20 mouse cellular contexts compared by ENCODE assay signal in genomic region chr1:87324649-87325048, GRCm38 (mm10). TPM values are rescaled to one million over a fixed set of nuclear protein-coding genes. Genes with fewer than 3 reads are reported as not detected.
DNase-seq lines count a peak whose midpoint lies in the region; ATAC-seq and TF ChIP-seq lines count a peak whose summit lies in the region.
"Had no signal": no experiment of that assay in that cellular context is flagged by ENCODE, and none has a peak within 500 bp of the region (broad histone marks: within the 10 kb centered on the region; RNA-seq: fewer than 3 reads in every experiment).

No protein-coding gene starts in this region.

- H3K4me3 ChIP-seq in CH12.LX (replicated peaks in 1 of 3; ENCODE audit: low read depth in 2 of 3, low read length in 2 of 3, poor library complexity in 1 of 3) = peak overlapping the region; percentile 20 to 38 (median 34)
- no peak overlapping the region for H3K4me3 ChIP-seq in forebrain, embryonic 15.5 days
- H3K4me3 ChIP-seq: embryonic facial prominence, embryonic 10.5 days; embryonic facial prominence, embryonic 12.5 days; forebrain, embryonic 13.5 days had no signal

- ATAC-seq in forebrain, embryonic 15.5 days (replicated peaks) = no peak
- ATAC-seq: CD4-positive, CD25-positive, alpha-beta regulatory T cell, adult 4 months; forebrain, embryonic 13.5 days; forebrain, embryonic 16.5 days had no signal

- in situ Hi-C loops in CH12.LX (cut with MboI; ENCODE audit: low pct_ligation_motif_present, low pct_unique_long_range_greater_than_20kb, low sequenced_read_pairs) = no loop called here

- H3K36me3 ChIP-seq in CH12.LX (replicated peaks in 1 of 2; ENCODE audit: control insufficient read depth in 1 of 2, insufficient read depth in 1 of 2, low read length in 1 of 2) = peaks cover 0 to under 1% of the 10 kb centered on the region in 2 experiments
- H3K36me3 ChIP-seq in forebrain, embryonic 15.5 days = no peaks in the 10 kb centered on the region
- H3K36me3 ChIP-seq: embryonic facial prominence, embryonic 12.5 days had no signal

- H3K9ac ChIP-seq in CH12.LX (ENCODE audit: insufficient read depth, low read depth) = peak overlapping the region; percentile 81; the same call in 1 of the 2 replicates
- H3K9ac ChIP-seq in forebrain, embryonic 15.5 days (replicated peaks) = no peak overlapping the region
- H3K9ac ChIP-seq: embryonic facial prominence, embryonic 12.5 days; forebrain, embryonic 13.5 days had no signal

- TF ChIP-seq CTCF in CH12.LX (conservative IDR thresholded peaks at IDR 0.05 in 1 of 2, IDR thresholded peaks at IDR 0.05 in 1 of 2; ENCODE audit: low read depth in 2 of 2, low read length in 2 of 2) = no peak

- DNase-seq in A20 (ENCODE audit: low read depth, low spot score) (peak; percentile 18), CH12.LX (ENCODE audit: extremely low read depth) (peak; percentile 91)
- peak; percentile 74 for DNase-seq in Muller cell, postnatal 12 days (ENCODE audit: inconsistent ontology term)
- no peak for DNase-seq in thymus, postnatal 0 days (ENCODE audit: low spot score)
- DNase-seq: adrenal gland, adult 2 months; adrenal gland, postnatal 10 days; adrenal gland, postnatal 25 days; B cell, adult 2 months; cerebellum, adult 11 months; cerebellum, adult 18-20 months; cerebellum, adult 8-10 months; cerebellum, adult 9-11 months; cerebellum, postnatal 14 days; cerebellum, postnatal 36 days had no signal

- dilution Hi-C loops in CH12.LX (cut with MboI; ENCODE audit: extremely low pct_ligation_motif_present, extremely low pct_unique_long_range_greater_than_20kb, low sequenced_read_pairs) = no loop called here

- H3K27me3 ChIP-seq in CH12.LX (replicated peaks) = no peaks in the 10 kb centered on the region
- no peaks in the 10 kb centered on the region for H3K27me3 ChIP-seq in forebrain, embryonic 15.5 days
- H3K27me3 ChIP-seq: embryonic facial prominence, embryonic 12.5 days; forebrain, embryonic 13.5 days had no signal

- peaks cover 4% of the 10 kb centered on the region for H3K9me3 ChIP-seq in CH12.LX (replicated peaks; ENCODE audit: low read length)
- H3K9me3 ChIP-seq in forebrain, embryonic 15.5 days = peaks cover 18% of the 10 kb centered on the region; the same call in 1 of the 2 replicates

- H3K79me2 ChIP-seq in CH12.LX (replicated peaks; ENCODE audit: control insufficient read depth, extremely low read depth, insufficient read depth, poor library complexity, severe bottlenecking) = peaks cover 21% of the 10 kb centered on the region

- H3K4me1 ChIP-seq in CH12.LX (ENCODE audit: control insufficient read depth in 1 of 2, insufficient read depth in 2 of 2) = peaks cover 9 to 49% of the 10 kb centered on the region in 2 experiments
- peaks cover 19% of the 10 kb centered on the region for H3K4me1 ChIP-seq in forebrain, embryonic 15.5 days

- TF ChIP-seq EP300 in CH12.LX (IDR thresholded peaks at IDR 0.05; ENCODE audit: low read length) = peak; percentile 91

- H3K27ac ChIP-seq in CH12.LX (ENCODE audit: insufficient read depth, low read depth) = peak overlapping the region; percentile 95
- H3K27ac ChIP-seq in forebrain, embryonic 15.5 days (replicated peaks) = no peak overlapping the region
- H3K27ac ChIP-seq: embryonic facial prominence, embryonic 10.5 days; embryonic facial prominence, embryonic 12.5 days; forebrain, embryonic 13.5 days had no signal

- TF ChIP-seq RAD21 in CH12.LX (IDR thresholded peaks at IDR 0.05; ENCODE audit: low read depth, low read length) = peak; percentile 3

- peak; percentile 49 for TF ChIP-seq POLR2A in CH12.LX (IDR thresholded peaks at IDR 0.05; ENCODE audit: low read depth, low read length)

- H3K4me2 ChIP-seq in CH12.LX (ENCODE audit: insufficient read depth, low read depth, poor library complexity, severe bottlenecking) = peak overlapping the region; percentile 48
- no peak overlapping the region for H3K4me2 ChIP-seq in forebrain, embryonic 15.5 days (replicated peaks)
- H3K4me2 ChIP-seq: embryonic facial prominence, embryonic 12.5 days; forebrain, embryonic 13.5 days had no signal

TF ChIP-seq in CH12.LX, 34 proteins besides CTCF, POLR2A, EP300 and RAD21:
- no peak for TF ChIP-seq KAT2A (IDR thresholded peaks at IDR 0.05; ENCODE audit: insufficient replicate concordance, low read length)
- TF ChIP-seq MAX (IDR thresholded peaks at IDR 0.05; ENCODE audit: low read length) = peak; percentile 66; the same call in 1 of the 2 replicates
- TF ChIP-seq BHLHE40 (IDR thresholded peaks at IDR 0.05; ENCODE audit: low read depth, low read length) = peak; percentile 82
- no peak; the same call in 1 of the 2 replicates for TF ChIP-seq SIN3A (IDR thresholded peaks at IDR 0.05; ENCODE audit: low read length)
- TF ChIP-seq SMC3 (IDR thresholded peaks at IDR 0.05; ENCODE audit: low read depth, low read length) = no peak
- no peak for TF ChIP-seq POLR2AphosphoS2 (IDR thresholded peaks at IDR 0.05; ENCODE audit: low read depth, low read length)
- no peak for TF ChIP-seq GABPA (IDR thresholded peaks at IDR 0.05; ENCODE audit: insufficient replicate concordance, low read depth, low read length)
- TF ChIP-seq MYC (IDR thresholded peaks at IDR 0.05; ENCODE audit: low read depth, low read length) = peak; percentile 80
- peak; percentile 58; the same call in 1 of the 2 replicates for TF ChIP-seq NELFE (IDR thresholded peaks at IDR 0.05; ENCODE audit: low read depth, low read length)
- no peak for TF ChIP-seq ZKSCAN1 (IDR thresholded peaks at IDR 0.05; ENCODE audit: borderline replicate concordance, low read depth, low read length)
- TF ChIP-seq RCOR1 (conservative IDR thresholded peaks at IDR 0.05; ENCODE audit: low read depth, low read length) = peak; percentile 76; the same call in 1 of the 2 replicates
- peak; percentile 91 for TF ChIP-seq IRF4 (IDR thresholded peaks at IDR 0.05; ENCODE audit: low read depth, low read length)
- TF ChIP-seq HCFC1 (IDR thresholded peaks at IDR 0.05; ENCODE audit: low read depth, low read length) = peak; percentile 44; the same call in 1 of the 2 replicates
- TF ChIP-seq JUND (conservative IDR thresholded peaks at IDR 0.05; ENCODE audit: low read depth, low read length) = no peak; the same call in 1 of the 2 replicates
- TF ChIP-seq JUN (IDR thresholded peaks at IDR 0.05; ENCODE audit: insufficient read depth, low read depth, low read length) = peak; percentile 67
- TF ChIP-seq USF1 (IDR thresholded peaks at IDR 0.05; ENCODE audit: low read depth, low read length) = no peak
- TF ChIP-seq MAZ (IDR thresholded peaks at IDR 0.05; ENCODE audit: low read depth, low read length) = no peak; the same call in 1 of the 2 replicates
- peak; percentile 68; the same call in 1 of the 2 replicates for TF ChIP-seq ZMIZ1 (IDR thresholded peaks at IDR 0.05; ENCODE audit: low read depth, low read length)
- TF ChIP-seq MAFK (IDR thresholded peaks at IDR 0.05; ENCODE audit: insufficient replicate concordance, low read length) = peak; percentile 75
- TF ChIP-seq CHD2 (IDR thresholded peaks at IDR 0.05; ENCODE audit: low read length) = peak; percentile 79
- TF ChIP-seq NRF1 (IDR thresholded peaks at IDR 0.05; ENCODE audit: low read depth, low read length) = no peak
- TF ChIP-seq MXI1 (IDR thresholded peaks at IDR 0.05; ENCODE audit: low read depth, low read length) = 0 out of 2 replicates have a peak, but pooled peaks have one; percentile 17
- TF ChIP-seq PAX5 (IDR thresholded peaks at IDR 0.05; ENCODE audit: low read length) = no peak
- peak; percentile 42; the same call in 1 of the 2 replicates for TF ChIP-seq UBTF (IDR thresholded peaks at IDR 0.05; ENCODE audit: low read depth, low read length)
- peak; percentile 40; the same call in 1 of the 2 replicates for TF ChIP-seq TBP (conservative IDR thresholded peaks at IDR 0.05; ENCODE audit: low read depth, low read length)
- peak; percentile 35; the same call in 1 of the 2 replicates for TF ChIP-seq ZNF384 (IDR thresholded peaks at IDR 0.05; ENCODE audit: low read depth, low read length)
- no peak for TF ChIP-seq ZC3H11A (IDR thresholded peaks at IDR 0.05; ENCODE audit: low read depth, low read length)
- no peak; the same call in 1 of the 2 replicates for TF ChIP-seq E2F4 (IDR thresholded peaks at IDR 0.05; ENCODE audit: insufficient replicate concordance, low read depth, low read length)
- TF ChIP-seq CHD1 (IDR thresholded peaks at IDR 0.05; ENCODE audit: low read depth, low read length) = peak; percentile 77; the same call in 1 of the 2 replicates
- peak; percentile 87 for TF ChIP-seq TCF12 (IDR thresholded peaks at IDR 0.05; ENCODE audit: low read depth, low read length)
- TF ChIP-seq MEF2A (IDR thresholded peaks at IDR 0.05; ENCODE audit: borderline replicate concordance, low read depth, low read length) = peak; percentile 99
- TF ChIP-seq USF2 (conservative IDR thresholded peaks at IDR 0.05; ENCODE audit: low read depth, low read length) = no peak
- peak; percentile 97 for TF ChIP-seq ETS1 (conservative IDR thresholded peaks at IDR 0.05; ENCODE audit: low read depth, low read length)
- peak; percentile 70 for TF ChIP-seq ELF1 (IDR thresholded peaks at IDR 0.05; ENCODE audit: low read depth, low read length)

RNA-seq across cellular contexts. Expression of gene Gigyf2, which starts 2.1 kb away (rescaled TPM):
- total RNA-seq in CH12.LX (2012; rRNA removed) (74.7 and 93.5 TPM in 2 replicates), CH12.LX (2014; rRNA removed) (84.5 and 87.3 TPM in 2 replicates)
- 156 and 173 TPM in 2 replicates for polyA plus RNA-seq in CH12.LX (2012; ENCODE audit: insufficient read length, low read depth)
- polyA plus RNA-seq in forebrain, embryonic 15.5 days (2015; fragmentation: Nextera tagmentation; extraction: Ambion mirVana) = 69.3 and 71.3 TPM in 2 replicates
- polyA plus RNA-seq in thymus, postnatal 0 days (2015; fragmentation: Nextera tagmentation; extraction: Ambion mirVana) = 34.4 and 36.6 TPM in 2 replicates
